Mouse (Mus musculus): ENCODE measurements around the gene Ndufaf2. TPM values are rescaled to one million over a fixed set of nuclear protein-coding genes. Genes with fewer than 3 reads are reported as not detected.

Gene Ndufaf2
- polyA plus RNA-seq, 1 experiment from 2014 or later, result 88.7 TPM

DNA sequence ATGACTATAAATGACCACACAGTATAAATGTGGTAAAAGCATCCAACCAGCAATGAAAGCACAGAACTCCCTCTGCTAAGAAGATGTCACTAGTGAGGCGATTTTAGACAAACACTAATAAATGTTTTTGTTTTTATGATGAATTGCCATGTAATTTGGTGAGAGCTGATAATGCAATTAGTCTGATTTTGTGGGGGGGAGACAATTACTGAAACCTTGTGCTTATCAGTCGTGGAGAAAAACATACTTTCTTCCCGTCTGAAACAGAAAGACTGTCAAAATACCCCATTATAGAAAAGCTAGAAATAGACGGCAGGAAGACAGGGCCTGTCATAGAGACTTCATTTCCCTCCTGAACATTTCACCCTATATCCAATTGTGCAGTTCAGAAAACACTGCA, 89.3 kb downstream of the Ndufaf2 start:
- Histone ChIP-seq H3K9me3 (replicated peaks) (no peaks in the 10 kb centered on the region), H3K27me3 (no peaks in the 10 kb centered on the region), H3K4me3 (no peak overlapping the region), H3K4me1 (0 out of 2 replicates have a peak, but pooled peaks cover 4% of the 10 kb centered on the region), H3K27ac (no peak overlapping the region), H3K9ac (no peak overlapping the region), H3K36me3 (ENCODE audit: poor library complexity, severe bottlenecking) (no peaks in the 10 kb centered on the region), H3K4me2 (no peak overlapping the region)
- 64% methylated on average over 4 of the region's 4 CpGs for WGBS
- ATAC-seq, result no peak

DNA sequence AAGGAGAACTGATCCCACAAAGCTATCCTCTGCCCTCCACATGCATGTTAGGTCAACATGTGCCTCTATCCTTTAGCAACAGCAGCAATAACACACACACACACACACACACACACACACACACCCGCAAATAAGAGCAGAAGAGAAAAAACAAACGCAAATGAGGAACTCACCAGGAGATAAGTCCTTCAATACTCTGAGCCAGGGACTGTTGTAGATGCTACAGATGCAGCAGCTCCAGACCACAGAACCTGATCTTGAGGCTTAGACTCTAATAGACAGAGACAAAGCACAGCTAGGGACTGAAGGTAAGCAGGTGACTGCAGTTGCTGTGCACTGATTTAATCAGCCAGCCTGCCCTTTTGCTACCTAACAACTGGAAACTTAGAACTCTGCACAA, 92.4 kb downstream of the Ndufaf2 start:
- ATAC-seq, result no peak
- 77% methylated on average over 2 of the region's 2 CpGs for WGBS
- H3K4me3 ChIP-seq, result no peak overlapping the region

DNA sequence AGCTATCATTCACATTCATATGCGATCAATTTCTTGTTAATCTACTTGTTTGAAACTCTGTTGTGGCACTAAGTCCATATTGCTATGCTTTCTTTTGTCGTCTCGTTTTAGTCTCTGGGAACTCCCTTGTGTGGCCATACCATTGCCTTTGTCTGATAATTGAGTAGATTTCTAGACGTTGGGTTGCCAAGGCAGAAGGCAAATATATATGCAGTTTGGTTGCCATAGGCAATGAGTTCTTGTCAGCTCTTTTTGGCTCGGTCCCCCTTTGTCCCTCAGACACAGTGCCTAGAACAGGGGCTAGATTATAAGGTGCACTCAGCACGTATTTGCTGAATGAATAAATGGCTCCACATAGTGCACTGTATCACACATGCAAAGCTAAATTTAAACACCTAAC, 94.1 kb downstream of the Ndufaf2 start:
- Histone ChIP-seq H3K27me3 (peaks cover 14% of the 10 kb centered on the region; the same call in 1 of the 2 replicates), H3K27ac (no peak overlapping the region), H3K9me3 (replicated peaks) (no peaks in the 10 kb centered on the region), H3K36me3 (ENCODE audit: poor library complexity, severe bottlenecking) (no peaks in the 10 kb centered on the region), H3K4me1 (peaks cover 24% of the 10 kb centered on the region), H3K4me2 (no peak overlapping the region), H3K4me3 (no peak overlapping the region), H3K9ac (no peak overlapping the region)
- 21% methylated on average over 6 of the region's 6 CpGs for WGBS
- ATAC-seq, result 0 out of 2 replicates have a peak, but pooled peaks have one; percentile 44

More for the DNA sequence above, 92.4 kb downstream of the Ndufaf2 start:
- Histone ChIP-seq H3K4me2 (no peak overlapping the region), H3K27ac (no peak overlapping the region), H3K9me3 (replicated peaks) (no peaks in the 10 kb centered on the region), H3K36me3 (ENCODE audit: poor library complexity, severe bottlenecking) (no peaks in the 10 kb centered on the region), H3K9ac (no peak overlapping the region), H3K27me3 (peaks cover 14% of the 10 kb centered on the region; the same call in 1 of the 2 replicates), H3K4me1 (peaks cover 13% of the 10 kb centered on the region)

DNA sequence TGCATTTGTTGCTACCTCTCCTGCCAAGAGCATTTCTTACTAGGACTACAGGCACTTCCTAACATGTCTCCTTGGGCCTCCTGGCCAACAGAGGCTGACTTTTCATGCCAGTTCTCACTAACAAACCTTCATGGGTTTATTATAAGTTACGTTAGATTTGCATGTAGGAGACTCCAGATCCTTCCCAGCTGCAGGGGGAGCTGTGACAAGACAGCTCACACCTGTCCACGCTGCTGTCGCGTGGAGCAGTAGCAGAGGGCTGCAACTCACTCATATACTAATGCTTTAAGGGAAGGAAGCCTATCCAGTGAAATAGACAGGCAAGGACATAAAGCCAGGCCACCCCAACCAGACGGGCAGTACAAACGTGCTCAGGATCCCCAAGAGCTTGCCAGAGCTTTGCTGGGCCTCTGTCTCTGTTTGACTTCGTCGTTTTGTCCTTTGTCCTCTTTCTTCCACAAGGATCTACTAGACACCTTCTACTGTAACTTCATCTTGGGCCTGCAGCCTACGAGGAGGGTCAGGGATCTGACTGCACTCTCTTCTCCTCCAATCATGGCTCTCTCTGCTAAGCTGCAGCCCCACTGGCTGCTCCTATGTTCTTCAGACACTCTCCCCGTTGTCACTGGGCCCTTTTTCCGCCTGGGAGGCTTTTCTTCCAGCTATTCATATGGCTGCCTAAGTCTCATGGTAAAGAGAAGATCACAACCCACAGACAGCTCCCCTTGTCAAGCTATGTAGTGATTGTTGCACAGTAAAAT, 94.9 kb downstream of the Ndufaf2 start:
- Histone ChIP-seq H3K9me3 (replicated peaks) (no peaks in the 10 kb centered on the region), H3K4me1 (peaks cover 24% of the 10 kb centered on the region), H3K27me3 (peaks cover 14% of the 10 kb centered on the region; the same call in 1 of the 2 replicates), H3K36me3 (ENCODE audit: poor library complexity, severe bottlenecking) (no peaks in the 10 kb centered on the region), H3K9ac (no peak overlapping the region), H3K27ac (no peak overlapping the region), H3K4me3 (no peak overlapping the region), H3K4me2 (no peak overlapping the region)
- 69% methylated on average over 11 of the region's 11 CpGs for WGBS
- ATAC-seq, result no peak

DNA sequence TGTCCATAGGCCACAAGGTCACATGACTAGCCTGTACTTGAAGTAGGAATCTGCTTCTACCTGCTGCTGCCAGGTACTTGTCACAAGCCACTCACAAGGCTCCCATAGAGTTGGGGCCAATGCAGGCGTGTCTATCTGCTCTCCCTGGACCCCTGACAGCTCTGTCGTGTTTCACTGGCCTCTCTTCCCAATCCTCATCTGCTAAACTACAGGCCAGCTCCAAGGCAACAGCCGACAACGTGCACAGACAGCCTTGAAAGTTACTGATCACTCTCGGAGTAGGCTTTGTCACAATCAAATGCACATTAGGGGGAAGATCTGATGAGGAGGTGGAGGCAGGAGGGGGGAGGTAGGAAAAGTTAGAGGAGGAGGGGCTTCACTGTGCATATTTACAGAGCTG, 95.5 kb downstream of the Ndufaf2 start:
- Histone ChIP-seq H3K27ac (no peak overlapping the region), H3K4me1 (peaks cover 24% of the 10 kb centered on the region), H3K9ac (no peak overlapping the region), H3K36me3 (ENCODE audit: poor library complexity, severe bottlenecking) (no peaks in the 10 kb centered on the region), H3K4me3 (no peak overlapping the region), H3K4me2 (no peak overlapping the region), H3K9me3 (replicated peaks) (no peaks in the 10 kb centered on the region), H3K27me3 (peaks cover 14% of the 10 kb centered on the region; the same call in 1 of the 2 replicates)
- WGBS, result 83% methylated on average over 5 of the region's 5 CpGs
- no peak for ATAC-seq

DNA sequence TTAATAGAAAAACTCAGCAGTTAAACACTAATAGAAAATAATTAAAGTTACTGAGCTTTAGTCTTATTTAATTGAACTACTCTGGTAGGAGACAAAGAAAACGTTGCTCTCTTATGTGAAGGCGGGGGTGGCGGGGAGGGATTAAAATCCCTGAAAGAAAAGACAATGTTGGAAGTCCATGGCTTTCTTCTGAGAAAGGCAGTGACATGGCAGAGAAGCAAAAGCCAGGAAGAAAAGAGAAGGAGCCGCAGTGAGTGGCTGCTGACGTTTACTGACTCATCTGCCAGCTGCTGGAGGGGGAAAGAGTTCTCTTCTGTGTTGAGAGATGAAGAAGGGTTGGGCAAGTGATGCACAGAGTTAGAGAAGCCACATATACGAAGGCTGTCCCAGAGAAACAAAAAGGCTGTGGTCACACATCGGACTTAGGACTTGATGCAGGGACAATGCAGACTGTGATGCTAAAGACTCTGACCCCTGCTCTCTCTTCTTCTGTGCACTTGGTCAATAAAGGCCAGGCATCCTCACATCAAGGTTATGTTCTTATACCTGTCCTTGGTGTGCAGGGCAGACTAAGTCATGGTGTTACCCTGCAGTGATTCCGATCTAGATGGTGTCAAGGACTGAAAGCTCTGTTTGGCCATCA, 97.4 kb downstream of the Ndufaf2 start:
- H3K27ac ChIP-seq, result no peak overlapping the region

DNA sequence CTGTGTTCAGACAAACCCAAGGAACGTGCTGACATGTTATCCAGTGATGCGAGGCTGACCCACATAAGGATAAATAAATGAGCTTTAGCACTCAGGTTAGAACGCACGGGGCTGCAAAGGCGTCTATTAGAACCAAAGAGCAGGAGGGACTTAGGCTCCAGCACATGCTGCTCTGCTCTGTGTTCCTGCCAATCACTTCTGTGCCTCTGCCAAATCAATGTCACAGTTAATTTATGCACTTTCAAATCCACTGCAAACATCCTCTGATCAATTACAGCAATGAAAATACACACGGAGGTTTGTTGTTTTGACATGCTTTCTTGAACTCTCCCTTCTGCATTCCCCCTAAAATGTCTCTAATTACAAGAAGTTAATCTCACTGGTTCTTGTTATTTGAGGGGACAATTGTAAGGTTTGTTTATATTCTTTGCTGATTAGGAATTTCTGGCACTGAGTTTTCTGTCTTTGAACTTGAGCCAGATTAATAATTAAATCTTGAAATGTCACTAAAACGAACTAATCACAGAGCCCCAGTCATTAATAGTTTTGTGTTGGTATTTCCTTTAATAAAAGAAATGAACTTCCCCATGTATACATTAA, 98.0 kb downstream of the Ndufaf2 start:
- Histone ChIP-seq H3K36me3 (ENCODE audit: poor library complexity, severe bottlenecking) (no peaks in the 10 kb centered on the region), H3K9ac (no peak overlapping the region), H3K4me1 (peaks cover 24% of the 10 kb centered on the region), H3K4me2 (no peak overlapping the region), H3K27ac (peak overlapping the region; percentile 12; the same call in 1 of the 2 replicates), H3K27me3 (peaks cover 19% of the 10 kb centered on the region), H3K9me3 (replicated peaks) (no peaks in the 10 kb centered on the region), H3K4me3 (no peak overlapping the region)
- WGBS, result 5% methylated on average over 7 of the region's 7 CpGs
- peak; percentile 89 for ATAC-seq

More for the DNA sequence above, 97.4 kb downstream of the Ndufaf2 start:
- WGBS, result 15% methylated on average over 8 of the region's 8 CpGs
- Histone ChIP-seq H3K9ac (no peak overlapping the region), H3K36me3 (ENCODE audit: poor library complexity, severe bottlenecking) (no peaks in the 10 kb centered on the region), H3K4me1 (peaks cover 24% of the 10 kb centered on the region), H3K4me2 (no peak overlapping the region), H3K4me3 (no peak overlapping the region), H3K27me3 (peaks cover 19% of the 10 kb centered on the region), H3K9me3 (replicated peaks) (no peaks in the 10 kb centered on the region)
- ATAC-seq, result no peak

DNA sequence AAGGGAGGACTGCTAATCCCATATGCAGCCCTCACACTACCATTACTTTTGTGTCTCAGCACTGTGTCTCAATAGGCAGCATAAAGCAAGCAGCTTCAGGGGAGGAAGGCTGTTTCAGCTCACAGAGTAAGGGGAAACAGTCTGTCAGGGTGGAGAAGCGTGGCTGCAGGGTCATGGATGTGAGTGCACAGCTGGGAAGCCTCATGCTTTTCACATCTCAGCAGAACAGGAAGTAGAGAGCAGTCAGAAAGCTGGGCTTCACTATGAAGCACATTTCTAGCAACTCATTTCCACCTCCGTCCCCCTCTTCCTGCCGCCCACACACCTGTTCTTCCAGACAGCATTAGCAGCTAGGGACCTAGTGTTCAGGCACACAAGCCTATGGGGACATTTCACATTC, 101.5 kb downstream of the Ndufaf2 start:
- WGBS, result 83% methylated on average over 3 of the region's 3 CpGs
- Histone ChIP-seq H3K9ac (no peak overlapping the region), H3K4me2 (no peak overlapping the region), H3K4me3 (no peak overlapping the region), H3K27ac (no peak overlapping the region), H3K27me3 (peaks cover 6% of the 10 kb centered on the region; the same call in 1 of the 2 replicates), H3K9me3 (replicated peaks) (no peaks in the 10 kb centered on the region), H3K36me3 (ENCODE audit: poor library complexity, severe bottlenecking) (no peaks in the 10 kb centered on the region), H3K4me1 (peaks cover 15% of the 10 kb centered on the region)
- no peak for ATAC-seq

DNA sequence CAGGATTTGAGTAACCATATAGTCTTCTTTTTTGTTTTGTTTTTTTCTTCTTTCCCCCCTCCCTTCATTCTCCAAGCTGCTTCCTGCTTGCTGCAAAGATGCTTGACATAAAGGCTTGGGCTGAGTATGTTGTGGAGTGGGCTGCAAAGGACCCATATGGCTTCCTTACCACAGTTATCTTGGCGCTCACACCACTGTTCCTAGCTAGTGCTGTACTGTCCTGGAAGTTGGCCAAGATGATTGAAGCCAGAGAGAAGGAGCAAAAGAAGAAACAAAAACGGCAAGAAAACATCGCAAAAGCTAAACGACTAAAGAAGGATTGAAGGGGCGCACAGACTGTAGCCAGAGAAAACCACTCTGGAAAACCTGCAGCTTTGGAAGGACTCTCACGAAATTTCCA, 111.1 kb downstream of the Ndufaf2 start:
- Histone ChIP-seq H3K9me3 (replicated peaks) (no peaks in the 10 kb centered on the region), H3K4me1 (peaks cover 24% of the 10 kb centered on the region), H3K27me3 (no peaks in the 10 kb centered on the region), H3K9ac (no peak overlapping the region), H3K36me3 (ENCODE audit: poor library complexity, severe bottlenecking) (no peaks in the 10 kb centered on the region), H3K4me2 (no peak overlapping the region), H3K27ac (no peak overlapping the region), H3K4me3 (no peak overlapping the region)
- no peak for ATAC-seq
- 79% methylated on average over 6 of the region's 6 CpGs for WGBS

DNA sequence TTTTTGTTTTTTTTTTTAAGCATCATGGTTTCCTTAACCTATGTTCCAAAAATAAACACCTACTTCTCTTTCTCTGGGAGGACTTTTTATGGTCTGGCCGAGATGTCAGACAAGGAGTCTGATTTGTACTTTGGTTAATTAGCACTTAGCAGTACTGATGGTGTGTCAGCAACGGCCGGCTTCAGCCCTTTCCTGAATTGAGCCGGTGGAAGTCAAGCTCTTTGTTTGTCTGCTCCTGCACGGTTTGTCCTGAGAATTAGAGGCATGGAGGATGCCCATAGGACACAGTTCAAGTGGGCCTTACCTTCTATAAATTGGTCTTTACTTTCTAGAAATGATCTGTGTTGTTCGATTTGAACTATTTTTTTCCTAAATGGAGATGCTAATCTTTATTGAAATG, 111.5 kb downstream of the Ndufaf2 start:
- WGBS, result 58% methylated on average over 6 of the region's 6 CpGs

DNA sequence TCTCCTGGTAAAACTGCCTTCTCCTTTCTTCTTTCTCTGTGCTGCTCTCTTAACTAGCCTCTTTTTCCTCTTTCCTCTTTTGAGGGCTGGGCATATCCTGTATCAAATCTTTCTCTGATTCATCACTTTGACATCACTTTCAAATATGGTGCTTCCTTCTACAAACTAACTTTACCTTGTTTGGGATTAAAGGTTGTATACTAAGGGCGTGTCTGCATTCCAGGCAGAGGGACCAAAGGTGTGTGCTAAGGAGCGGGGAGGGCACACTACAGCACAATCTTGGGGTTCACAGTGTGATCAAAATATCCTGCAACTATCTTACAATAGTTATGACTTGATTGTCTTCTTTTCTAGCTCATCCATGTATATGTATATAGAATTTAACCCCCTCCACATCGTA, 112.4 kb downstream of the Ndufaf2 start:
- no peak overlapping the region; the same call in 1 of the 2 replicates for H3K4me2 ChIP-seq
- H3K9me3 ChIP-seq (replicated peaks), result no peaks in the 10 kb centered on the region
- no peak for ATAC-seq
- no peak overlapping the region for H3K4me3 ChIP-seq
- no peak overlapping the region for H3K27ac ChIP-seq
- H3K36me3 ChIP-seq (ENCODE audit: poor library complexity, severe bottlenecking), result no peaks in the 10 kb centered on the region
- H3K27me3 ChIP-seq, result no peaks in the 10 kb centered on the region
- 95% methylated on average over 3 of the region's 3 CpGs for WGBS
- peaks cover 34% of the 10 kb centered on the region for H3K4me1 ChIP-seq
- H3K9ac ChIP-seq, result no peak overlapping the region

More for the DNA sequence above, 111.5 kb downstream of the Ndufaf2 start:
- Histone ChIP-seq H3K4me2 (no peak overlapping the region), H3K9me3 (replicated peaks) (no peaks in the 10 kb centered on the region), H3K4me3 (no peak overlapping the region), H3K9ac (no peak overlapping the region), H3K27ac (no peak overlapping the region), H3K36me3 (ENCODE audit: poor library complexity, severe bottlenecking) (no peaks in the 10 kb centered on the region), H3K27me3 (no peaks in the 10 kb centered on the region), H3K4me1 (peaks cover 26% of the 10 kb centered on the region)
- ATAC-seq, result no peak

DNA sequence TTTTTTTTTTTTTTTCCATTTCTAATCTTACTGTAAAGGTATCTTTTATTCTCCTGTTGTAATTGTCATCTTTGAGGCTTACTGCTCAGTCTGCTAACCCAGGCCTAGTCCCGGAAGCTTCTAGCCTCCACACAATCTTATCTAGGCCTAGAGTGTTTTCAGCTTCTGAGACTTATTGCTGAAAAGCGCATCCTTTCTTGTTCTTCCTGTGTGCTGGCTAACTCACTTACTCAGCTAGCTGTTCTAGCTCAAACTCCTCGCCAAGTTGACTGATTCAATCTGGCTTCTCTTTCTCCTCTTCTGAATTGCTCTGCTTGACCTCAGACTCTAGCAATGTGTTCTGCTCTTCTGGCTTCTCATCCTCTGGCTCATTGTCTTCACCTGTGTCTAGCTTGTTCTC, 112.8 kb downstream of the Ndufaf2 start:
- 88% methylated on average over 3 of the region's 3 CpGs for WGBS
- H3K4me1 ChIP-seq, result peaks cover 38% of the 10 kb centered on the region
- no peak for ATAC-seq

More for the DNA sequence above, 112.8 kb downstream of the Ndufaf2 start:
- no peak overlapping the region for H3K4me3 ChIP-seq
- peak overlapping the region; percentile 16; the same call in 1 of the 2 replicates for H3K4me2 ChIP-seq
- H3K27ac ChIP-seq, result no peak overlapping the region
- no peaks in the 10 kb centered on the region for H3K36me3 ChIP-seq (ENCODE audit: poor library complexity, severe bottlenecking)
- H3K9ac ChIP-seq, result no peak overlapping the region
- H3K27me3 ChIP-seq, result no peaks in the 10 kb centered on the region
- no peaks in the 10 kb centered on the region for H3K9me3 ChIP-seq (replicated peaks)
